Mouse (Mus musculus) heart, postnatal 0 days (tissue): ENCODE data around the gene Cdk13.

Source experiments
- CTCF ChIP-seq: IDR thresholded peaks from 2 replicates; pipeline ENCODE4 v1.5.1; 2016; ENCODE audit warnings: antibody characterized with exemption, control low read depth, low read depth
- EP300 ChIP-seq: IDR thresholded peaks from 2 replicates; pipeline ENCODE4 v1.6.1; 2016; ENCODE audit warnings: antibody characterized with exemption, low read depth

GRCm38 (mm10) chr13:17708784-17709311, 96.0 kb downstream of the Cdk13 start:
- TF ChIP-seq CTCF (no peak), EP300 (no peak)
